Mouse (Mus musculus) embryonic facial prominence, embryonic 11.5 days (tissue): Measurements from ENCODE around the gene Arg2. TPM values are rescaled to one million over a fixed set of nuclear protein-coding genes. Genes with fewer than 3 reads are reported as not detected.

Experiments used
- ATAC-seq: fragments of 200-750 bp; cut with Nextera tagmentation; replicated peaks from 2 replicates; pipeline ENCODE4 v1.8.0; 2017; ENCODE audit warnings: low read depth; ENCODE audit not compliant: insufficient number of reproducible peaks, low FRiP score, low TSS enrichment
- DNase-seq: peaks from one replicate; pipeline ENCODE4 v3.0.0-alpha.2; 2015; ENCODE audit warnings: low spot score
- H3K27ac ChIP-seq: fragments of 300-500 bp; sonication (generic); replicated peaks from 2 replicates; pipeline ENCODE4 v1.5.1; 2014; ENCODE audit warnings: mild to moderate bottlenecking, low read depth, low read length, control low read depth
- H3K27me3 ChIP-seq: fragments of 300-500 bp; sonication (generic); 2 replicates; pipeline ENCODE4 v1.6.1; 2014; ENCODE audit warnings: mild to moderate bottlenecking, low read length, moderate library complexity, mixed read lengths; ENCODE audit not compliant: control insufficient read depth, insufficient read depth
- H3K36me3 ChIP-seq: fragments of 300-500 bp; sonication (generic); replicated peaks from 2 replicates; pipeline ENCODE4 v1.6.1; 2014; ENCODE audit warnings: low read depth, mild to moderate bottlenecking, low read length, moderate library complexity, mixed read lengths; ENCODE audit not compliant: control insufficient read depth, insufficient read depth
- H3K4me1 ChIP-seq: fragments of 300-500 bp; sonication (generic); 2 replicates; pipeline ENCODE4 v1.6.1; 2014; ENCODE audit warnings: low read length, mixed read lengths; ENCODE audit not compliant: control insufficient read depth, insufficient read depth
- H3K4me2 ChIP-seq: fragments of 300-500 bp; sonication (generic); 2 replicates; pipeline ENCODE4 v1.6.1; 2014; ENCODE audit warnings: low read depth, mild to moderate bottlenecking, control low read depth, low read length, moderate library complexity
- H3K4me3 ChIP-seq: fragments of 300-500 bp; sonication (generic); 2 replicates; pipeline ENCODE4 v1.5.1; 2014; ENCODE audit warnings: low read depth, low read length, control low read depth
- H3K9ac ChIP-seq: fragments of 300-500 bp; sonication (generic); replicated peaks from 2 replicates; pipeline ENCODE4 v1.6.1; 2014; ENCODE audit warnings: mild to moderate bottlenecking, control low read depth, low read length
- H3K9me3 ChIP-seq: fragments of 300-500 bp; sonication (generic); replicated peaks from 2 replicates; pipeline ENCODE4 v1.6.1; 2016; ENCODE audit warnings: mild to moderate bottlenecking, low read length, inconsistent platforms, mixed read lengths; ENCODE audit not compliant: control insufficient read depth
- WGBS: fragments of 180-500 bp; shearing (Covaris S2); extraction: QIAGEN DNeasy Blood & Tissue Kit; methylation state at CpG from one replicate; pipeline ENCODE4 v1.1.7; 2014; 5-methylcytosine and 5-hydroxymethylcytosine counted together
- polyA plus RNA-seq: library from polyadenylated mRNA; unstranded; fragments of >200 nt; fragmentation: Nextera tagmentation; extraction: Ambion mirVana; gene quantifications from 2 replicates; pipeline ENCODE4 v1.2.1, GENCODE M21; 2014

Arg2 gene
- polyA plus RNA-seq, 1 experiment from 2014 or later, result 5.7 TPM

GRCm38 (mm10) chr12:79118991-79119390, 11.6 kb upstream of the Arg2 start:
- no peak for DNase-seq
- no peak for ATAC-seq
- Histone ChIP-seq H3K4me2 (no peak overlapping the region), H3K36me3 (no peaks in the 10 kb centered on the region), H3K27ac (no peak overlapping the region), H3K9me3 (no peaks in the 10 kb centered on the region), H3K4me1 (no peaks in the 10 kb centered on the region), H3K9ac (no peak overlapping the region), H3K4me3 (no peak overlapping the region), H3K27me3 (no peaks in the 10 kb centered on the region)
- WGBS, result 92% methylated on average over 4 of the region's 4 CpGs

- no peak overlapping the region for H3K4me3 ChIP-seq
- no peak for ATAC-seq
- no peak overlapping the region for H3K4me2 ChIP-seq
- no peaks in the 10 kb centered on the region for H3K36me3 ChIP-seq
- H3K4me1 ChIP-seq, result no peaks in the 10 kb centered on the region
- H3K27me3 ChIP-seq, result no peaks in the 10 kb centered on the region
- no peak overlapping the region for H3K27ac ChIP-seq
- H3K9ac ChIP-seq, result no peak overlapping the region
- 34% methylated on average over 3 of the region's 3 CpGs for WGBS
- DNase-seq, result peak; percentile 74
- no peaks in the 10 kb centered on the region for H3K9me3 ChIP-seq
Observed at GRCm38 (mm10) chr12:79122820-79123219, 7.8 kb upstream of the Arg2 start.

GRCm38 (mm10) chr12:79131178-79131675, 650 bp downstream of the Arg2 start:
- H3K36me3 ChIP-seq, result no peaks in the 10 kb centered on the region
- ATAC-seq (no peak), DNase-seq (peak; percentile 20)
- under 1% methylated on average over 22 of the region's 22 CpGs for WGBS
- H3K27ac ChIP-seq, result no peak overlapping the region
- no peaks in the 10 kb centered on the region; the same call in 1 of the 2 replicates for H3K4me1 ChIP-seq
- peaks cover 15% of the 10 kb centered on the region for H3K27me3 ChIP-seq
- H3K9me3 ChIP-seq, result no peaks in the 10 kb centered on the region
- H3K9ac ChIP-seq, result peak overlapping the region; percentile 49
- peak overlapping the region; percentile 95 for H3K4me2 ChIP-seq
- peak overlapping the region; percentile 47 for H3K4me3 ChIP-seq

GRCm38 (mm10) chr12:79131706-79132460, 1.3 kb downstream of the Arg2 start:
- Histone ChIP-seq H3K36me3 (no peaks in the 10 kb centered on the region), H3K9me3 (no peaks in the 10 kb centered on the region), H3K27me3 (peaks cover 15% of the 10 kb centered on the region), H3K4me3 (peak overlapping the region; percentile 47), H3K4me2 (peak overlapping the region; percentile 95; the same call in 1 of the 2 replicates), H3K4me1 (no peaks in the 10 kb centered on the region; the same call in 1 of the 2 replicates), H3K27ac (no peak overlapping the region), H3K9ac (no peak overlapping the region)
- DNase-seq (no peak), ATAC-seq (no peak)
- 22% methylated on average over 5 of the region's 5 CpGs for WGBS

- Histone ChIP-seq H3K4me3 (no peak overlapping the region), H3K9ac (no peak overlapping the region), H3K4me2 (no peak overlapping the region)
Observed at GRCm38 (mm10) chr12:79134676-79135075, 4.1 kb downstream of the Arg2 start.

GRCm38 (mm10) chr12:79135105-79135504, 4.5 kb downstream of the Arg2 start:
- no peak for ATAC-seq
- Histone ChIP-seq H3K4me2 (no peak overlapping the region), H3K27ac (no peak overlapping the region), H3K4me1 (no peaks in the 10 kb centered on the region; the same call in 1 of the 2 replicates), H3K27me3 (peaks cover 15% of the 10 kb centered on the region), H3K4me3 (no peak overlapping the region), H3K36me3 (no peaks in the 10 kb centered on the region), H3K9ac (no peak overlapping the region), H3K9me3 (no peaks in the 10 kb centered on the region)
- peak; percentile 6 for DNase-seq
- 30% methylated on average over 4 of the region's 4 CpGs for WGBS

More at GRCm38 (mm10) chr12:79134676-79135075, 4.1 kb downstream of the Arg2 start:
- DNase-seq, result no peak
- H3K27me3 ChIP-seq, result peaks cover 15% of the 10 kb centered on the region
- H3K36me3 ChIP-seq, result no peaks in the 10 kb centered on the region
- 30% methylated on average over 8 of the region's 8 CpGs for WGBS
- no peak for ATAC-seq
- H3K27ac ChIP-seq, result no peak overlapping the region
- H3K9me3 ChIP-seq, result no peaks in the 10 kb centered on the region
- no peaks in the 10 kb centered on the region; the same call in 1 of the 2 replicates for H3K4me1 ChIP-seq

- Histone ChIP-seq H3K9me3 (no peaks in the 10 kb centered on the region), H3K27me3 (peaks cover 1% of the 10 kb centered on the region), H3K36me3 (no peaks in the 10 kb centered on the region), H3K4me3 (no peak overlapping the region), H3K4me1 (no peaks in the 10 kb centered on the region), H3K9ac (no peak overlapping the region), H3K4me2 (no peak overlapping the region), H3K27ac (no peak overlapping the region)
- DNase-seq (no peak), ATAC-seq (no peak)
- WGBS, result 51% methylated on average over 7 of the region's 7 CpGs
Observed at GRCm38 (mm10) chr12:79136949-79137348, 6.4 kb downstream of the Arg2 start.

- no peak overlapping the region for H3K27ac ChIP-seq
- H3K9me3 ChIP-seq, result no peaks in the 10 kb centered on the region
- DNase-seq (no peak), ATAC-seq (no peak)
- H3K4me1 ChIP-seq, result no peaks in the 10 kb centered on the region
- H3K4me3 ChIP-seq, result no peak overlapping the region
- H3K4me2 ChIP-seq, result no peak overlapping the region
- H3K36me3 ChIP-seq, result no peaks in the 10 kb centered on the region
- no peak overlapping the region for H3K9ac ChIP-seq
- no peaks in the 10 kb centered on the region for H3K27me3 ChIP-seq
Observed at GRCm38 (mm10) chr12:79138999-79139398, 8.4 kb downstream of the Arg2 start.
